26 mouse cellular contexts compared by ENCODE assay signal in genomic region chr19:48834342-48834741, GRCm38 (mm10).
DNase-seq lines count a peak whose midpoint lies in the region; ATAC-seq lines count a peak whose summit lies in the region.
"Had no signal": no experiment of that assay in that cellular context is flagged by ENCODE, and none has a peak within 500 bp of the region (broad histone marks: within the 10 kb centered on the region; RNA-seq: fewer than 3 reads in every experiment).

No protein-coding gene starts in this region.

- no peak overlapping the region for H3K4me2 ChIP-seq in forebrain, embryonic 13.5 days
- no peak overlapping the region for H3K4me2 ChIP-seq in forebrain, embryonic 11.5 days (ENCODE audit: low read depth, low read length, severe bottlenecking)
- H3K4me2 ChIP-seq in hindbrain, embryonic 15.5 days: no peak overlapping the region
- no peak overlapping the region for H3K4me2 ChIP-seq in hindbrain, embryonic 11.5 days (replicated peaks; ENCODE audit: low read depth, low read length)
- H3K4me2 ChIP-seq in forebrain, embryonic 16.5 days (ENCODE audit: low read length): no peak overlapping the region
- H3K4me2 ChIP-seq: embryonic facial prominence, embryonic 13.5 days; heart, embryonic 12.5 days; lung, embryonic 15.5 days; neural tube, embryonic 13.5 days had no signal

- no peaks in the 10 kb centered on the region for H3K27me3 ChIP-seq in forebrain, embryonic 13.5 days
- H3K27me3 ChIP-seq in forebrain, embryonic 11.5 days (ENCODE audit: control insufficient read depth, insufficient read depth, low read length): no peaks in the 10 kb centered on the region
- H3K27me3 ChIP-seq in hindbrain, embryonic 15.5 days: no peaks in the 10 kb centered on the region
- no peaks in the 10 kb centered on the region for H3K27me3 ChIP-seq in hindbrain, embryonic 11.5 days (ENCODE audit: control insufficient read depth, insufficient read depth, low read length)
- H3K27me3 ChIP-seq in forebrain, embryonic 16.5 days (replicated peaks; ENCODE audit: control insufficient read depth, insufficient read depth, low read length): no peaks in the 10 kb centered on the region
- H3K27me3 ChIP-seq: embryonic facial prominence, embryonic 13.5 days; heart, embryonic 12.5 days; lung, embryonic 15.5 days; neural tube, embryonic 13.5 days had no signal

- H3K36me3 ChIP-seq in forebrain, embryonic 13.5 days (ENCODE audit: poor library complexity, severe bottlenecking): no peaks in the 10 kb centered on the region
- no peaks in the 10 kb centered on the region for H3K36me3 ChIP-seq in forebrain, embryonic 11.5 days (ENCODE audit: control insufficient read depth, insufficient read depth, low read length)
- no peaks in the 10 kb centered on the region for H3K36me3 ChIP-seq in hindbrain, embryonic 15.5 days
- H3K36me3 ChIP-seq in hindbrain, embryonic 11.5 days (ENCODE audit: control insufficient read depth, insufficient read depth, low read length): no peaks in the 10 kb centered on the region
- no peaks in the 10 kb centered on the region for H3K36me3 ChIP-seq in forebrain, embryonic 16.5 days (ENCODE audit: control insufficient read depth, insufficient read depth)
- H3K36me3 ChIP-seq: embryonic facial prominence, embryonic 13.5 days; G1E; heart, embryonic 12.5 days; lung, embryonic 15.5 days; midbrain, embryonic 10.5 days; neural tube, embryonic 13.5 days had no signal

- H3K4me1 ChIP-seq in forebrain, embryonic 13.5 days: no peaks in the 10 kb centered on the region
- H3K4me1 ChIP-seq in forebrain, embryonic 11.5 days (replicated peaks; ENCODE audit: control insufficient read depth, insufficient read depth, low read length): no peaks in the 10 kb centered on the region
- no peaks in the 10 kb centered on the region; the same call in 1 of the 2 replicates for H3K4me1 ChIP-seq in hindbrain, embryonic 15.5 days (replicated peaks)
- H3K4me1 ChIP-seq in hindbrain, embryonic 11.5 days (replicated peaks; ENCODE audit: control insufficient read depth, insufficient read depth, low read length): no peaks in the 10 kb centered on the region
- peaks cover 4% of the 10 kb centered on the region for H3K4me1 ChIP-seq in forebrain, embryonic 16.5 days (replicated peaks; ENCODE audit: control insufficient read depth, insufficient read depth, low read length)
- H3K4me1 ChIP-seq: heart, embryonic 12.5 days; lung, embryonic 15.5 days; midbrain, embryonic 10.5 days had no signal

- 49% methylated on average over 3 of the region's 3 CpGs for WGBS in forebrain, embryonic 13.5 days
- WGBS in forebrain, embryonic 11.5 days: 72% methylated on average over 3 of the region's 3 CpGs
- 46% methylated on average over 3 of the region's 3 CpGs for WGBS in hindbrain, embryonic 15.5 days
- 89% methylated on average over 3 of the region's 3 CpGs for WGBS in hindbrain, embryonic 11.5 days
- WGBS in forebrain, embryonic 16.5 days: 17% methylated on average over 3 of the region's 3 CpGs

- no peak overlapping the region for H3K27ac ChIP-seq in forebrain, embryonic 13.5 days
- no peak overlapping the region for H3K27ac ChIP-seq in forebrain, embryonic 11.5 days (ENCODE audit: low read depth, low read length)
- no peak overlapping the region for H3K27ac ChIP-seq in hindbrain, embryonic 15.5 days (replicated peaks)
- H3K27ac ChIP-seq in hindbrain, embryonic 11.5 days (ENCODE audit: low read depth, low read length): no peak overlapping the region
- H3K27ac ChIP-seq in forebrain, embryonic 16.5 days (ENCODE audit: low read length): no peak overlapping the region
- H3K27ac ChIP-seq: embryonic facial prominence, embryonic 13.5 days; liver, embryonic 14.5 days; lung, embryonic 15.5 days; macrophage; midbrain, embryonic 10.5 days; neural tube, embryonic 13.5 days had no signal

- no peak overlapping the region for H3K9ac ChIP-seq in forebrain, embryonic 13.5 days
- no peak overlapping the region for H3K9ac ChIP-seq in forebrain, embryonic 11.5 days (ENCODE audit: low read length)
- no peak overlapping the region for H3K9ac ChIP-seq in hindbrain, embryonic 15.5 days
- no peak overlapping the region for H3K9ac ChIP-seq in hindbrain, embryonic 11.5 days (ENCODE audit: low read depth, low read length)
- H3K9ac ChIP-seq in forebrain, embryonic 16.5 days (replicated peaks; ENCODE audit: low read depth, low read length): no peak overlapping the region
- H3K9ac ChIP-seq: embryonic facial prominence, embryonic 13.5 days; heart, embryonic 12.5 days; liver, embryonic 14.5 days; lung, embryonic 15.5 days; neural tube, embryonic 13.5 days had no signal

- DNase-seq in forebrain, embryonic 11.5 days (ENCODE audit: low spot score): no peak
- DNase-seq in hindbrain, embryonic 11.5 days (ENCODE audit: low spot score): no peak
- DNase-seq in Muller cell, postnatal 12 days (ENCODE audit: inconsistent ontology term): peak; percentile 32
- DNase-seq in spleen, adult 12 weeks (ENCODE audit: low spot score): no peak
- DNase-seq in right cerebral cortex, postnatal 14 days: no peak
- DNase-seq: adrenal gland, postnatal 25 days; cerebellum, adult 9-10 months; gastrocnemius, postnatal 10 days; heart, adult 11 months; heart, postnatal 14 days; kidney, adult 2 months; kidney, postnatal 10 days; right cerebral cortex, adult 18-20 months; thymus, postnatal 4 days had no signal

- H3K9me3 ChIP-seq in forebrain, embryonic 13.5 days (replicated peaks): no peaks in the 10 kb centered on the region
- no peaks in the 10 kb centered on the region for H3K9me3 ChIP-seq in forebrain, embryonic 11.5 days (ENCODE audit: control insufficient read depth, low read length)
- H3K9me3 ChIP-seq in hindbrain, embryonic 15.5 days: no peaks in the 10 kb centered on the region
- H3K9me3 ChIP-seq in hindbrain, embryonic 11.5 days (ENCODE audit: control insufficient read depth, low read length): no peaks in the 10 kb centered on the region
- H3K9me3 ChIP-seq in forebrain, embryonic 16.5 days (ENCODE audit: control insufficient read depth, low read length): no peaks in the 10 kb centered on the region
- H3K9me3 ChIP-seq: embryonic facial prominence, embryonic 13.5 days; heart, embryonic 12.5 days; lung, embryonic 15.5 days; midbrain, embryonic 10.5 days; neural tube, embryonic 13.5 days had no signal

- H3K4me3 ChIP-seq in forebrain, embryonic 13.5 days: no peak overlapping the region
- H3K4me3 ChIP-seq in forebrain, embryonic 11.5 days (ENCODE audit: low read depth, low read length): no peak overlapping the region
- no peak overlapping the region for H3K4me3 ChIP-seq in hindbrain, embryonic 15.5 days
- H3K4me3 ChIP-seq in hindbrain, embryonic 11.5 days (ENCODE audit: low read depth, low read length): no peak overlapping the region
- H3K4me3 ChIP-seq in forebrain, embryonic 16.5 days (replicated peaks; ENCODE audit: low read length): no peak overlapping the region
- H3K4me3 ChIP-seq: embryonic facial prominence, embryonic 13.5 days; heart, embryonic 12.5 days; lung, embryonic 15.5 days; midbrain, embryonic 10.5 days; neural tube, embryonic 13.5 days had no signal

- peak; percentile 94 for ATAC-seq in forebrain, embryonic 13.5 days
- no peak for ATAC-seq in forebrain, embryonic 11.5 days (replicated peaks; ENCODE audit: low FRiP score)
- ATAC-seq in hindbrain, embryonic 15.5 days (ENCODE audit: low FRiP score, low read depth): peak; percentile 71; the same call in 1 of the 2 replicates
- ATAC-seq in hindbrain, embryonic 11.5 days (ENCODE audit: low FRiP score): no peak
- ATAC-seq in forebrain, embryonic 16.5 days: peak; percentile 97
- ATAC-seq: inflammation-experienced regulatory T-cells, adult 6 months had no signal

Comparison
In these comparisons a context has a peak if more than half of its experiments do, and no peak if none do; other contexts are left out.
1. ATAC-seq: peak in forebrain, embryonic 13.5 days (single experiment), hindbrain, embryonic 15.5 days (single experiment) and forebrain, embryonic 16.5 days (single experiment); none in forebrain, embryonic 11.5 days (single experiment) and hindbrain, embryonic 11.5 days (single experiment).